Mouse (Mus musculus) layer of hippocampus, adult 8-10 months (tissue): ENCODE results near the gene Tbx2. TPM values are rescaled to one million over a fixed set of nuclear protein-coding genes. Genes with fewer than 3 reads are reported as not detected.
A peak's percentile ranks its signal among the peaks of the same experiment; 100 is the strongest.

Experiments
- DNase-seq, 2 experiments: peaks; one replicate each; pipeline ENCODE4 v3.0.0; 2022; ENCODE audit warnings: low spot score in 2 of 2
- total RNA-seq, 4 experiments: library from RNA; stranded (reverse); gene quantifications; 2 replicates each; pipeline ENCODE4 v1.2.4; 2022

Gene Tbx2
- total RNA-seq: 1 to 10 TPM; 1.4 to 2.0 (median 1.7) TPM

GRCm38 (mm10) chr11:85832231-85832924, at the start of gene Tbx2:
Gene Tbx2 (plus strand): TSS chr11:85832551.
- no peak for DNase-seq

GRCm38 (mm10) chr11:85786113-85786718, 46.1 kb upstream of the Tbx2 start:
- no peak for DNase-seq

- DNase-seq: no peak
Observed at GRCm38 (mm10) chr11:85789750-85790149, 42.6 kb upstream of the Tbx2 start.

GRCm38 (mm10) chr11:85790267-85790666, 42.1 kb upstream of the Tbx2 start:
- no peak for DNase-seq

- no peak for DNase-seq
Observed at GRCm38 (mm10) chr11:85791212-85791611, 41.1 kb upstream of the Tbx2 start.

- DNase-seq: no peak
Observed at GRCm38 (mm10) chr11:85792534-85793215, 39.7 kb upstream of the Tbx2 start.

GRCm38 (mm10) chr11:85799456-85799855, 32.9 kb upstream of the Tbx2 start:
- no peak for DNase-seq

- DNase-seq: no peak
Observed at GRCm38 (mm10) chr11:85799856-85800255, 32.5 kb upstream of the Tbx2 start.

GRCm38 (mm10) chr11:85800380-85800779, 32.0 kb upstream of the Tbx2 start:
- no peak for DNase-seq

- DNase-seq: no peak
Observed at GRCm38 (mm10) chr11:85804048-85804447, 28.3 kb upstream of the Tbx2 start.

GRCm38 (mm10) chr11:85805779-85806178, 26.6 kb upstream of the Tbx2 start:
- no peak for DNase-seq

GRCm38 (mm10) chr11:85807353-85807752, 25.0 kb upstream of the Tbx2 start:
- no peak for DNase-seq

GRCm38 (mm10) chr11:85811229-85811628, 21.1 kb upstream of the Tbx2 start:
- DNase-seq: no peak

GRCm38 (mm10) chr11:85811676-85812075, 20.7 kb upstream of the Tbx2 start:
- DNase-seq: no peak

GRCm38 (mm10) chr11:85812201-85812966, 20.0 kb upstream of the Tbx2 start:
- DNase-seq: no peak

GRCm38 (mm10) chr11:85814678-85815077, 17.7 kb upstream of the Tbx2 start:
- DNase-seq: no peak

- no peak for DNase-seq
Observed at GRCm38 (mm10) chr11:85816471-85816870, 15.9 kb upstream of the Tbx2 start.

- no peak for DNase-seq
Observed at GRCm38 (mm10) chr11:85818401-85818800, 13.9 kb upstream of the Tbx2 start.

GRCm38 (mm10) chr11:85820959-85821358, 11.4 kb upstream of the Tbx2 start:
- no peak for DNase-seq

- no peak for DNase-seq
Observed at GRCm38 (mm10) chr11:85821659-85822058, 10.7 kb upstream of the Tbx2 start.

- peak in 1 of 2 experiments; percentile 50 for DNase-seq
Observed at GRCm38 (mm10) chr11:85823181-85823580, 9.2 kb upstream of the Tbx2 start.

- DNase-seq: no peak
Observed at GRCm38 (mm10) chr11:85823794-85824193, 8.6 kb upstream of the Tbx2 start.
